8 mouse cellular contexts compared by ENCODE assay signal in genomic region chr4:154207261-154207660, GRCm38 (mm10). TPM values are rescaled to one million over a fixed set of nuclear protein-coding genes. Genes with fewer than 3 reads are reported as not detected.
DNase-seq lines count a peak whose midpoint lies in the region; ATAC-seq and TF ChIP-seq lines count a peak whose summit lies in the region.

No protein-coding gene starts in this region.

- H3K27ac ChIP-seq in ES-E14 (ENCODE audit: insufficient read depth, low read depth, low read length, poor library complexity, severe bottlenecking) = no peak overlapping the region
- no peak overlapping the region for H3K27ac ChIP-seq in forebrain, embryonic 16.5 days (ENCODE audit: low read length)
- H3K27ac ChIP-seq in intestine, postnatal 0 days (ENCODE audit: low read depth, low read length) = no peak overlapping the region
- no peak overlapping the region for H3K27ac ChIP-seq in midbrain, embryonic 16.5 days (ENCODE audit: low read length)

- H3K9ac ChIP-seq in ES-E14 (ENCODE audit: insufficient read depth, low read depth, low read length, poor library complexity, severe bottlenecking) = no peak overlapping the region
- no peak overlapping the region for H3K9ac ChIP-seq in forebrain, embryonic 16.5 days (replicated peaks; ENCODE audit: low read depth, low read length)
- H3K9ac ChIP-seq in intestine, postnatal 0 days (ENCODE audit: low read depth, low read length) = no peak overlapping the region
- H3K9ac ChIP-seq in midbrain, embryonic 16.5 days (ENCODE audit: low read depth, low read length) = no peak overlapping the region

- H3K9me3 ChIP-seq in ES-E14 (ENCODE audit: control insufficient read depth, insufficient read depth, low read depth, low read length) = no peaks in the 10 kb centered on the region
- H3K9me3 ChIP-seq in forebrain, embryonic 16.5 days (ENCODE audit: control insufficient read depth, low read length) = no peaks in the 10 kb centered on the region
- H3K9me3 ChIP-seq in intestine, postnatal 0 days (ENCODE audit: control insufficient read depth) = no peaks in the 10 kb centered on the region
- no peaks in the 10 kb centered on the region for H3K9me3 ChIP-seq in midbrain, embryonic 16.5 days (replicated peaks; ENCODE audit: control insufficient read depth, low read length, poor library complexity, severe bottlenecking)

- peak; percentile 99 for TF ChIP-seq CTCF in intestine, postnatal 0 days (IDR thresholded peaks at IDR 0.05; ENCODE audit: low read depth)

- in situ Hi-C loops in ES-E14 (cut with MboI; ENCODE audit: low sequenced_read_pairs in 2 of 2, unreplicated experiment in 2 of 2) = loop anchor here in 1 of 2 experiments (5.0 kb wide), 1 partner anchor 45 kb away; the partner anchor contains the start of gene Tprgl

- no peak overlapping the region for H3K4me3 ChIP-seq in ES-E14 (ENCODE audit: insufficient read depth in 1 of 2, low read depth in 1 of 2, low read length in 2 of 2, poor library complexity in 1 of 2, severe bottlenecking in 1 of 2)
- no peak overlapping the region for H3K4me3 ChIP-seq in forebrain, embryonic 16.5 days (replicated peaks; ENCODE audit: low read length)
- H3K4me3 ChIP-seq in intestine, postnatal 0 days (ENCODE audit: low read depth, low read length) = no peak overlapping the region
- no peak overlapping the region for H3K4me3 ChIP-seq in midbrain, embryonic 16.5 days (ENCODE audit: low read depth, low read length)

- no peaks in the 10 kb centered on the region for H3K27me3 ChIP-seq in forebrain, embryonic 16.5 days (replicated peaks; ENCODE audit: control insufficient read depth, insufficient read depth, low read length)
- H3K27me3 ChIP-seq in intestine, postnatal 0 days (replicated peaks; ENCODE audit: control insufficient read depth, insufficient read depth, low read length) = no peaks in the 10 kb centered on the region
- no peaks in the 10 kb centered on the region for H3K27me3 ChIP-seq in midbrain, embryonic 16.5 days (ENCODE audit: control insufficient read depth, insufficient read depth, low read depth, low read length)

- peak; percentile 63 for DNase-seq in 3T3-L1 (ENCODE audit: low read depth, low spot score)
- peak; percentile 55 for DNase-seq in ES-E14 (ENCODE audit: low read depth, low spot score)
- peak; percentile 69 for DNase-seq in cerebellum, adult 8-10 months
- DNase-seq in left cerebral cortex, postnatal 4 days = peak; percentile 79
- peak; percentile 24 for DNase-seq in telencephalon, adult 2 months (ENCODE audit: low read depth, low spot score)

- peaks cover 0 to 10% of the 10 kb centered on the region in 2 experiments; a peak in 1 of 4 replicates for H3K4me1 ChIP-seq in ES-E14 (ENCODE audit: control insufficient read depth in 2 of 2, insufficient read depth in 2 of 2, low read length in 2 of 2, poor library complexity in 1 of 2)
- H3K4me1 ChIP-seq in forebrain, embryonic 16.5 days (replicated peaks; ENCODE audit: control insufficient read depth, insufficient read depth, low read length) = no peaks in the 10 kb centered on the region
- no peaks in the 10 kb centered on the region for H3K4me1 ChIP-seq in intestine, postnatal 0 days (replicated peaks; ENCODE audit: control insufficient read depth, insufficient read depth, low read length)
- H3K4me1 ChIP-seq in midbrain, embryonic 16.5 days (ENCODE audit: control insufficient read depth, insufficient read depth, low read length) = no peaks in the 10 kb centered on the region

- no peak overlapping the region for H3K4me2 ChIP-seq in forebrain, embryonic 16.5 days (ENCODE audit: low read length)
- no peak overlapping the region for H3K4me2 ChIP-seq in intestine, postnatal 0 days (replicated peaks; ENCODE audit: low read depth)
- H3K4me2 ChIP-seq in midbrain, embryonic 16.5 days (ENCODE audit: low read length) = no peak overlapping the region

- ATAC-seq in forebrain, embryonic 16.5 days = peak; percentile 54
- ATAC-seq in intestine, postnatal 0 days = no peak
- peak; percentile 45; the same call in 1 of the 2 replicates for ATAC-seq in midbrain, embryonic 16.5 days

- WGBS in forebrain, embryonic 16.5 days = 12% methylated on average over 5 of the region's 5 CpGs
- 12% methylated on average over 5 of the region's 5 CpGs for WGBS in intestine, postnatal 0 days
- 14% methylated on average over 5 of the region's 5 CpGs for WGBS in midbrain, embryonic 16.5 days

- intact Hi-C loops in left cerebral cortex, postnatal 4 days (cut with DNase I) = loop anchor here (5.0 kb wide), 1 partner anchor 40 kb away; no protein-coding TSS in a partner anchor

- no peaks in the 10 kb centered on the region for H3K36me3 ChIP-seq in ES-E14 (ENCODE audit: control insufficient read depth, insufficient read depth, low read length, poor library complexity, severe bottlenecking)
- H3K36me3 ChIP-seq in forebrain, embryonic 16.5 days (ENCODE audit: control insufficient read depth, insufficient read depth) = no peaks in the 10 kb centered on the region
- H3K36me3 ChIP-seq in intestine, postnatal 0 days (ENCODE audit: control insufficient read depth, insufficient read depth) = no peaks in the 10 kb centered on the region
- H3K36me3 ChIP-seq in midbrain, embryonic 16.5 days (ENCODE audit: control insufficient read depth, insufficient read depth, low read length) = no peaks in the 10 kb centered on the region

TF ChIP-seq in ES-E14, 5 proteins besides CTCF, POLR2A, EP300 and RAD21:
- TF ChIP-seq CHD2 (IDR thresholded peaks at IDR 0.05; ENCODE audit: low read depth, low read length) (no peak), ZC3H11A (IDR thresholded peaks at IDR 0.05; ENCODE audit: borderline replicate concordance, low read depth, low read length) (peak; percentile 77)

RNA-seq across cellular contexts. Expression of gene Megf6, which starts 36.7 kb away (rescaled TPM):
- 5.6 and 12.7 TPM in 2 replicates for total RNA-seq in ES-E14 (2012; rRNA removed)
- polyA plus RNA-seq in forebrain, embryonic 16.5 days (2015; fragmentation: Nextera tagmentation; extraction: Ambion mirVana) = 7.7 and 10.0 TPM in 2 replicates
- polyA plus RNA-seq in intestine, postnatal 0 days (2015; fragmentation: Nextera tagmentation; extraction: Ambion mirVana) = 4.4 and 4.5 TPM in 2 replicates
- 10 to 100 TPM; 10.4 to 13.7 TPM for total RNA-seq in left cerebral cortex, postnatal 4 days (2021)
- 9.3 and 10.6 TPM in 2 replicates for polyA plus RNA-seq in midbrain, embryonic 16.5 days (2015; fragmentation: Nextera tagmentation; extraction: Ambion mirVana)

RNA-seq across cellular contexts. Expression of gene Tprgl, which starts 46.8 kb away (rescaled TPM):
- 64.5 and 68.1 TPM in 2 replicates for total RNA-seq in ES-E14 (2012; rRNA removed)
- 174 and 176 TPM in 2 replicates for polyA plus RNA-seq in forebrain, embryonic 16.5 days (2015; fragmentation: Nextera tagmentation; extraction: Ambion mirVana)
- 90.3 and 95.4 TPM in 2 replicates for polyA plus RNA-seq in intestine, postnatal 0 days (2015; fragmentation: Nextera tagmentation; extraction: Ambion mirVana)
- 100 to 1,000 TPM; 119 to 121 TPM for total RNA-seq in left cerebral cortex, postnatal 4 days (2021)
- polyA plus RNA-seq in midbrain, embryonic 16.5 days (2015; fragmentation: Nextera tagmentation; extraction: Ambion mirVana) = 214 and 223 TPM in 2 replicates

Comparison
In these comparisons a context has a peak if more than half of its experiments do, and no peak if none do; other contexts are left out.
1. DNase-seq: peak in every context shown above with its lines; median percentile 79 in left cerebral cortex, postnatal 4 days; 69 in cerebellum, adult 8-10 months; 63 in 3T3-L1; 55 in ES-E14; 24 in telencephalon, adult 2 months.